Mouse (Mus musculus): ENCODE results near the gene 6430548M08Rik.

DNA sequence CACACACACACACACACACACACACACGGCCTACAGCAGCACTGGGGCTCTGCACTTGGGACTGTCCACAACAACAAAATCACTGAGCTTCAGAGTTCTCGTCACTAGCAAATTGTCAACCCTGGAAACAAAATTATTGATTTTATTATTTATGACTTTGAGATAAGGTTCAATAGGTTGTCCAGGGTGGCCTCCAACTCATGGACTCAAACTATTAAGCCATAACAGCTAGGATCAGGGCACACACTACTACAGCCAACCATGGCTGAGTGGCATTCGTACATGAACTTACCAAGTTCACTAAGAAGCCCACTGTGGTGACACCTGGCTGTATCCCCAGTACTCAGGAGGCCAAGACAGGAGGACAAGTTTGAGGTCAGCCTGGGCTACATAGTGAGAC, 20.8 kb upstream of the 6430548M08Rik start:
- TF ChIP-seq POLR2A (IDR thresholded peaks at IDR 0.05; ENCODE audit: control insufficient read depth, extremely low read depth, insufficient read depth, low read length, poor library complexity), result no peak
- no peak for TF ChIP-seq CTCF (IDR thresholded peaks at IDR 0.05; ENCODE audit: borderline replicate concordance, control insufficient read depth, extremely low read depth, insufficient read depth, low read length, poor library complexity)

All from thymus, adult 2 months (tissue).